Mouse (Mus musculus) E14TG2a.4 (cell line): Measurements from ENCODE around the gene Lrguk.

Source experiments
- CTCF ChIP-seq: conservative IDR thresholded peaks from 2 replicates; pipeline ENCODE4 v1.5.1; 2014; ENCODE audit warnings: low read length
- NANOG ChIP-seq: IDR thresholded peaks from 2 replicates; pipeline ENCODE4 v1.6.1; 2014; ENCODE audit warnings: borderline replicate concordance, low read length, mixed read lengths
- POU5F1 ChIP-seq: IDR thresholded peaks from 2 replicates; pipeline ENCODE4 v1.6.1; 2014; ENCODE audit warnings: low read length, borderline replicate concordance

DNA sequence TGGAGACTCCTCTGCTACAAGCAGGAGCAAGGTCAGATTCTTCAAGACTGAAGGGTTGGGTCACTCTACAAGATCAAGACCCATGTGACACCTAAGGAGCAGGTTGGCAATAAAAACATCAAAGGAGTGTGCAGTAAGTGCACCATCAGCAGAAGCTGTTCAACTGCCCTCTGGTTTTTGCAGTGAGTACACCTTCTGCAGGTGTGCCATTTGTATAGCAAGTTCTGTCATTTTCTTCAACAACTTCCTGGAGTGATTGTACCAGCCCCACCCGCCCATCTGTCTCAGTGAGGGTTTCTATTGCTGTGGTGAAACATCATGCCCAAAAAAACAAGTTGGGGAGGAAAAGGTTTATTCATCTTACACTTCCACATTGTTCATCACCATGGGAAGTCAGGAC lies 120.6 kb downstream of the Lrguk start:
- TF ChIP-seq CTCF (no peak), NANOG (no peak), POU5F1 (no peak)
